Comparison of ENCODE assay signal across 27 mouse cellular contexts in the genomic region with DNA sequence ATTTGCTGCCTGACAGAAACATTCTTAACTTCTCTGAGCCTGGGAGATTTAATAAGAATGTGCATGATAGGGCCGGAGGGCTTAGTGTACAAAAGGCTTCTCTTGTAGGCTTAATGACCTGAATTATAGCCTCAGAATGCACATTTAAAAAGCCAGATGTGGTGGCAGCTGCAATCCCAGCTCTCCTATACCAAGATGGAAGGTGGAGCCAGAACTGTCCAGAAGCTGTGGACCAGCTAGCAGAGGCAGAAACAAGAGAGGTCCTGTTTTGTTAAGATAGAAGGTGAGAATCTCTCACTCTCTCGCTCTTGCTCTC. TPM values are rescaled to one million over a fixed set of nuclear protein-coding genes. Genes with fewer than 3 reads are reported as not detected.
A peak's percentile ranks its signal among the peaks of the same experiment; 100 is the strongest.
DNase-seq lines count a peak whose midpoint lies in the region; ATAC-seq and TF ChIP-seq lines count a peak whose summit lies in the region.
"Had no signal": no experiment of that assay in that cellular context is flagged by ENCODE, and none has a peak within 500 bp of the region (broad histone marks: within the 10 kb centered on the region; RNA-seq: fewer than 3 reads in every experiment).

No protein-coding gene starts in this region.

- no peaks in the 10 kb centered on the region for H3K9me3 ChIP-seq in intestine, embryonic 14.5 days (ENCODE audit: control insufficient read depth, low read length)
- H3K9me3 ChIP-seq in intestine, postnatal 0 days (ENCODE audit: control insufficient read depth): no peaks in the 10 kb centered on the region
- no peaks in the 10 kb centered on the region for H3K9me3 ChIP-seq in limb, embryonic 11.5 days (ENCODE audit: control insufficient read depth, low read length)
- no peaks in the 10 kb centered on the region for H3K9me3 ChIP-seq in limb, embryonic 10.5 days (replicated peaks)
- no peaks in the 10 kb centered on the region for H3K9me3 ChIP-seq in limb, embryonic 12.5 days
- H3K9me3 ChIP-seq: embryonic facial prominence, embryonic 12.5 days; heart, embryonic 10.5 days; heart, embryonic 15.5 days; lung, embryonic 15.5 days; megakaryocyte, embryonic 14.5 days; neural tube, embryonic 12.5 days had no signal

- no peak for ATAC-seq in intestine, embryonic 14.5 days (replicated peaks; ENCODE audit: low FRiP score, low TSS enrichment, low read depth)
- no peak for ATAC-seq in intestine, postnatal 0 days
- peak; percentile 57; the same call in 1 of the 2 replicates for ATAC-seq in limb, embryonic 11.5 days (ENCODE audit: insufficient number of reproducible peaks, low FRiP score, low TSS enrichment, low read depth)
- ATAC-seq in limb, embryonic 12.5 days (ENCODE audit: insufficient number of reproducible peaks, insufficient read depth, low FRiP score, low TSS enrichment, low read depth): peak; percentile 81
- ATAC-seq: forebrain, embryonic 14.5 days; hindbrain, postnatal 0 days had no signal

- no peak for DNase-seq in intestine, embryonic 14.5 days (ENCODE audit: low spot score)
- DNase-seq in limb, embryonic 11.5 days (ENCODE audit: low spot score): peak; percentile 24
- no peak for DNase-seq in limb, embryonic 10.5 days (ENCODE audit: low spot score)
- peak; percentile 8 for DNase-seq in embryo, embryonic 11.5 days (ENCODE audit: low read depth, low spot score)
- no peak for DNase-seq in spleen, postnatal 36 days (ENCODE audit: low spot score in 2 of 2)
- DNase-seq in left cerebral cortex, adult 11 months (ENCODE audit: low spot score): no peak
- DNase-seq: cerebellum, adult 11 months; cerebellum, adult 9-10 months; gastrocnemius, postnatal 25 days; heart, adult 11 months; lung, postnatal 4 days; right cerebral cortex, adult 18-20 months; thymus, adult 2 months; thymus, postnatal 4 days had no signal

- no peak overlapping the region for H3K9ac ChIP-seq in intestine, embryonic 14.5 days (ENCODE audit: low read length)
- no peak overlapping the region for H3K9ac ChIP-seq in intestine, postnatal 0 days (ENCODE audit: low read depth, low read length)
- H3K9ac ChIP-seq in limb, embryonic 11.5 days (ENCODE audit: low read length): no peak overlapping the region
- H3K9ac ChIP-seq in limb, embryonic 12.5 days (replicated peaks): no peak overlapping the region
- H3K9ac ChIP-seq: embryonic facial prominence, embryonic 12.5 days; heart, embryonic 15.5 days; lung, embryonic 15.5 days; neural tube, embryonic 12.5 days had no signal

- no peak for TF ChIP-seq CTCF in intestine, postnatal 0 days (IDR thresholded peaks at IDR 0.05; ENCODE audit: low read depth)

- H3K4me3 ChIP-seq in intestine, embryonic 14.5 days (ENCODE audit: low read depth, low read length): no peak overlapping the region
- H3K4me3 ChIP-seq in intestine, postnatal 0 days (ENCODE audit: low read depth, low read length): no peak overlapping the region
- no peak overlapping the region for H3K4me3 ChIP-seq in limb, embryonic 11.5 days (ENCODE audit: low read depth, low read length)
- H3K4me3 ChIP-seq in limb, embryonic 10.5 days: no peak overlapping the region
- no peak overlapping the region for H3K4me3 ChIP-seq in limb, embryonic 12.5 days (replicated peaks)
- H3K4me3 ChIP-seq: embryonic facial prominence, embryonic 12.5 days; heart, embryonic 10.5 days; heart, embryonic 15.5 days; left cerebral cortex, adult 2 months; lung, embryonic 15.5 days; megakaryocyte, embryonic 14.5 days; myocyte; neural tube, embryonic 12.5 days had no signal

- H3K27me3 ChIP-seq in intestine, embryonic 14.5 days (replicated peaks; ENCODE audit: control insufficient read depth, insufficient read depth, low read length): no peaks in the 10 kb centered on the region
- H3K27me3 ChIP-seq in intestine, postnatal 0 days (replicated peaks; ENCODE audit: control insufficient read depth, insufficient read depth, low read length): no peaks in the 10 kb centered on the region
- H3K27me3 ChIP-seq in limb, embryonic 11.5 days (ENCODE audit: control insufficient read depth, insufficient read depth, low read length): no peaks in the 10 kb centered on the region
- H3K27me3 ChIP-seq in limb, embryonic 10.5 days (ENCODE audit: low read depth, poor library complexity, severe bottlenecking): no peaks in the 10 kb centered on the region
- H3K27me3 ChIP-seq in limb, embryonic 12.5 days: no peaks in the 10 kb centered on the region
- H3K27me3 ChIP-seq: embryonic facial prominence, embryonic 12.5 days; heart, embryonic 15.5 days; lung, embryonic 15.5 days; neural tube, embryonic 12.5 days had no signal

- 60% methylated on average over 2 of the region's 2 CpGs for WGBS in intestine, embryonic 14.5 days
- 48% methylated on average over 2 of the region's 2 CpGs for WGBS in intestine, postnatal 0 days
- WGBS in limb, embryonic 11.5 days: 63% methylated on average over 2 of the region's 2 CpGs
- 67% methylated on average over 2 of the region's 2 CpGs for WGBS in limb, embryonic 10.5 days
- 53% methylated on average over 2 of the region's 2 CpGs for WGBS in limb, embryonic 12.5 days

- H3K36me3 ChIP-seq in intestine, embryonic 14.5 days (ENCODE audit: control insufficient read depth, insufficient read depth, low read length): no peaks in the 10 kb centered on the region
- H3K36me3 ChIP-seq in intestine, postnatal 0 days (ENCODE audit: control insufficient read depth, insufficient read depth): no peaks in the 10 kb centered on the region
- H3K36me3 ChIP-seq in limb, embryonic 11.5 days (ENCODE audit: control insufficient read depth, insufficient read depth, low read length): no peaks in the 10 kb centered on the region
- H3K36me3 ChIP-seq in limb, embryonic 10.5 days: no peaks in the 10 kb centered on the region
- H3K36me3 ChIP-seq in limb, embryonic 12.5 days: no peaks in the 10 kb centered on the region
- H3K36me3 ChIP-seq: embryonic facial prominence, embryonic 12.5 days; heart, embryonic 10.5 days; heart, embryonic 15.5 days; lung, embryonic 15.5 days; neural tube, embryonic 12.5 days had no signal

- H3K4me1 ChIP-seq in intestine, embryonic 14.5 days (replicated peaks; ENCODE audit: control insufficient read depth, insufficient read depth, low read length): no peaks in the 10 kb centered on the region
- no peaks in the 10 kb centered on the region for H3K4me1 ChIP-seq in intestine, postnatal 0 days (replicated peaks; ENCODE audit: control insufficient read depth, insufficient read depth, low read length)
- H3K4me1 ChIP-seq in limb, embryonic 11.5 days (ENCODE audit: control insufficient read depth, insufficient read depth, low read length): no peaks in the 10 kb centered on the region
- 0 out of 2 replicates have a peak, but pooled peaks cover 3% of the 10 kb centered on the region for H3K4me1 ChIP-seq in limb, embryonic 10.5 days
- H3K4me1 ChIP-seq in limb, embryonic 12.5 days (replicated peaks): no peaks in the 10 kb centered on the region; the same call in 1 of the 2 replicates
- H3K4me1 ChIP-seq: embryonic facial prominence, embryonic 12.5 days; heart, embryonic 10.5 days; heart, embryonic 15.5 days; lung, embryonic 15.5 days; megakaryocyte, embryonic 14.5 days had no signal

- H3K27ac ChIP-seq in intestine, embryonic 14.5 days (ENCODE audit: low read depth): peak overlapping the region; percentile 29; the same call in 1 of the 2 replicates
- H3K27ac ChIP-seq in intestine, postnatal 0 days (ENCODE audit: low read depth, low read length): no peak overlapping the region
- H3K27ac ChIP-seq in limb, embryonic 11.5 days (replicated peaks; ENCODE audit: low read depth, low read length): no peak overlapping the region
- H3K27ac ChIP-seq in limb, embryonic 10.5 days: no peak overlapping the region
- peak overlapping the region; percentile 73 for H3K27ac ChIP-seq in limb, embryonic 12.5 days
- H3K27ac ChIP-seq: embryonic facial prominence, embryonic 12.5 days; heart, embryonic 10.5 days; heart, embryonic 15.5 days; hindbrain, postnatal 0 days; left cerebral cortex, adult 2 months; lung, embryonic 15.5 days; neural tube, embryonic 12.5 days had no signal

- H3K4me2 ChIP-seq in intestine, embryonic 14.5 days (ENCODE audit: low read length): no peak overlapping the region
- no peak overlapping the region for H3K4me2 ChIP-seq in intestine, postnatal 0 days (replicated peaks; ENCODE audit: low read depth)
- H3K4me2 ChIP-seq in limb, embryonic 11.5 days (ENCODE audit: low read depth, severe bottlenecking): no peak overlapping the region
- H3K4me2 ChIP-seq in limb, embryonic 12.5 days: no peak overlapping the region
- H3K4me2 ChIP-seq: embryonic facial prominence, embryonic 12.5 days; heart, embryonic 15.5 days; liver, embryonic 11.5 days; lung, embryonic 15.5 days; neural tube, embryonic 12.5 days had no signal

RNA-seq across cellular contexts. Expression of gene Zbtb33, which starts 28.0 kb away (rescaled TPM):
- polyA plus RNA-seq in intestine, embryonic 14.5 days (2014; fragmentation: Nextera tagmentation; extraction: Ambion mirVana): 5.1 and 6.2 TPM in 2 replicates
- polyA plus RNA-seq in intestine, postnatal 0 days (2015; fragmentation: Nextera tagmentation; extraction: Ambion mirVana): 2.7 and 2.8 TPM in 2 replicates
- 6.2 and 7.3 TPM in 2 replicates for polyA plus RNA-seq in limb, embryonic 11.5 days (2014; fragmentation: Nextera tagmentation; extraction: Ambion mirVana)
- polyA plus RNA-seq in limb, embryonic 10.5 days (2016; fragmentation: Nextera tagmentation; extraction: Ambion mirVana): 3.3 and 3.4 TPM in 2 replicates
- 3.9 and 4.4 TPM in 2 replicates for polyA plus RNA-seq in limb, embryonic 12.5 days (2016; fragmentation: Nextera tagmentation; extraction: Ambion mirVana)

RNA-seq across cellular contexts. Expression of gene Tmem255a, which starts 34.6 kb away (rescaled TPM):
- 29.7 and 34.2 TPM in 2 replicates for polyA plus RNA-seq in intestine, embryonic 14.5 days (2014; fragmentation: Nextera tagmentation; extraction: Ambion mirVana)
- 7.6 and 8.7 TPM in 2 replicates for polyA plus RNA-seq in intestine, postnatal 0 days (2015; fragmentation: Nextera tagmentation; extraction: Ambion mirVana)
- polyA plus RNA-seq in limb, embryonic 11.5 days (2014; fragmentation: Nextera tagmentation; extraction: Ambion mirVana): 30.4 and 31.0 TPM in 2 replicates
- 25.7 and 28.0 TPM in 2 replicates for polyA plus RNA-seq in limb, embryonic 10.5 days (2016; fragmentation: Nextera tagmentation; extraction: Ambion mirVana)
- polyA plus RNA-seq in limb, embryonic 12.5 days (2016; fragmentation: Nextera tagmentation; extraction: Ambion mirVana): 23.7 and 27.8 TPM in 2 replicates

Comparison
In these comparisons a context has a peak if more than half of its experiments do, and no peak if none do; other contexts are left out.
1. DNase-seq: peak in limb, embryonic 11.5 days (single experiment) and embryo, embryonic 11.5 days (single experiment); none in intestine, embryonic 14.5 days (single experiment), limb, embryonic 10.5 days (single experiment), spleen, postnatal 36 days (0 of 2) and left cerebral cortex, adult 11 months (single experiment).
2. H3K27ac ChIP-seq: peak in intestine, embryonic 14.5 days (single experiment) and limb, embryonic 12.5 days (single experiment); none in intestine, postnatal 0 days (single experiment), limb, embryonic 11.5 days (single experiment) and limb, embryonic 10.5 days (single experiment).
3. ATAC-seq: peak in limb, embryonic 11.5 days (single experiment) and limb, embryonic 12.5 days (single experiment); none in intestine, embryonic 14.5 days (single experiment) and intestine, postnatal 0 days (single experiment).